Mouse (Mus musculus) testis, adult 2 months (tissue): ENCODE measurements around the gene Cdc25a.

Experiments used
- CTCF ChIP-seq: fragments of 200-500 bp; IDR thresholded peaks from 2 replicates; pipeline ENCODE4 v1.5.1; 2012; ENCODE audit warnings: low read depth, mild to moderate bottlenecking, inconsistent platforms, low read length, moderate library complexity; ENCODE audit not compliant: control insufficient read depth, insufficient read depth, insufficient replicate concordance
- POLR2A ChIP-seq: fragments of 200-500 bp; IDR thresholded peaks from 2 replicates; pipeline ENCODE4 v1.6.1; 2012; ENCODE audit warnings: low read depth, mild to moderate bottlenecking, inconsistent platforms, low read length, moderate library complexity; ENCODE audit not compliant: control insufficient read depth

GRCm38 (mm10) chr9:109876756-109877155 is 1.4 kb downstream of the Cdc25a start:
- TF ChIP-seq POLR2A (no peak), CTCF (no peak)
